Mouse (Mus musculus): ENCODE results near the gene Anks1b.

The Anks1b gene

DNA sequence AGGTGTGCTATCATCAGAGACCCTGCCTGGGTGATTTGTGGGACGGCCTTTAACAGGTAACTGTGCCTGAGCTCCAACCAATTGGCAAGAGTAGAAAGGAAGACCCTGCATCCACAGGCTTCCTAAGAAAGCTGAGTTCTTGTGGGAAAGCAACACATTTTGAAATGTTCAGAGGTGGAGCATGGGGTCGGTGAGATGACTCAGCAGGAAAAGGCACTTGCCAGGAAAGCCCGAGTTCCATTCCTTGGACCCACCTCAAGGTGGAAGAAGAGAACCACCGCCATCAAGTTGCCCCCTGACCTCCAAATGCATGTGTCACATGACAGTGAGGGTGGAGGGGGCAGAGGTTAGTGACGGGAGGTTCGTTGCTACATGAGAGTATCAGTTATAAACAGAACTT, 1101.2 kb downstream of the Anks1b start:
- DNase-seq = no peak

DNA sequence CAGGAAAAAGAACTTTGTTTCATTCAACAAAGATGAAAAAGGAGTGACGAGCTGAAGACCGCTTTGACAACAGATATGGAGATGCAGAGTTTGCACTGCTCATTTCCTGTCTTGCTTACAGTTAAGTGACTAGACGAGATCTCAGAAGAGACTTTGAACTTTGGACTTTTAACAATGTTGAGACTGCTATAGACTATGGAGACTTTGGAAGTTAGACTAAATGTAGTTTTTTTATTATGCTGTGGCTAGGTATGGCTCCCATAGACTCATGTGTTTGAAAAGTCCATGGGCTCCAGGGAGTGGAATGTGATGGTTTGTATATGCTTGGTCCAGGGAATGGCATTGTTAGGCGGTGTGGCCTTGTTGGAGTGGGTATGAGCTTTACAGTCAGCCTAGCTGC, 1108.5 kb downstream of the Anks1b start:
- no peak for DNase-seq

DNA sequence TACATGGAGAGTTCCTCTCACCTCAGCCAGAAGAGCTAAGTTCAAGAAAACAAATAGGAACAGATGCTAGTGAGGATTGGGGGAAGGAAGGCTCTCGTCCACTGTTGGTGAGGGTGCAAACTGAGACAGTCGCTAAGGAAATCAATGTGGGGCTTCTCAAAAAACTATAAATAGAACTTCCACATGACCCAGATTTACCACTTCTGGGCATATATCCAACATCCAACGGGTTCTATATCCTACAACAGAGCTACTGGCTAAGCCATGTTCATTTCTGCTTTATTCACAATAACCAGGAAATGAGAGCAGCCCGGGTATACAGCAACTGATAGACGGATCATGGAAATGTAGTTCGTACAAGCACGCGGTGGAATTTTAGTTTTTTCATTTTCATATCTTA, 1109.7 kb downstream of the Anks1b start:
- no peak for DNase-seq

- no peak for DNase-seq
These were observed 1117.0 kb downstream of the Anks1b start for GRCm38 (mm10) chr10:90990340-90990739.

GRCm38 (mm10) chr10:90992237-90992636, 1118.9 kb downstream of the Anks1b start:
- no peak for DNase-seq

DNA sequence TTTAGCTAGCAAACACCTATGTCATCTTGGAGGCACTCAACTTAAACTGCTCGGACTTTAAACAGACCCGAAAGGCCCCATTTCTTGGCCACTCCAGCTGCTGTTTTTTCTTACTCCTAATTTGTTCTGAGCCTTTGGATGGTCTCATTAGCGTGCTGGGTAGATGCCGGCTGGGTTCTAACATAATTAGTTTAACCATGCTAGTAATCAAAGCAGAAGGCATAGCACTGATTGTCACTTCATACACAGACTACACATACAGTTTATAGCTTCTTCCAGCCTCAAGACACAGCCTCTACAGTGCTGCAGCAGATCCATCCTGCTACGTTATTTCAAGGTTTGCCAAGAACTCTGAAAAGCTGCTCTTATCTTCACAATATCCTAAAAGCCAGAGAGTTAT, 1120.6 kb downstream of the Anks1b start:
- DNase-seq = no peak

- no peak for DNase-seq
These were observed 1126.6 kb downstream of the Anks1b start for GRCm38 (mm10) chr10:90999899-91000298.

DNA sequence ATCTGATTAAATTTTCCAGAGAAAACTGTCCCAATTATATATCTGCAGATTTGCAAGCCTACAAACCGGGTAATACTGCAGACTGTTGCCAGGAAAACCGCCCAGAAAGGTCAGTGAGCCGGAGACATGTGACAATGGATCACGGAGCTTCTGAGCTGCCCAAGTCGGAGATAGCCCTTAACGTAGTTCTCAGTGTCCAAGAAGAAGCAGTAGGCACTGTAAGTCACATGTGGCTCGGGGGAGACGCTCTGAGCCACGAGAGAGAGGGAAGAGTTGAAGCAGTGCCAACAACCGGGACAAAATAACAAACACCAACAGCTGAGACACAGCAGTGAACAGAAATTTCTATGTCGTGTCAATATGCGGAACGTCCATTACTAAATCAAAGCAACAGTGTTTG, 1128.1 kb downstream of the Anks1b start:
- peak; percentile 28 for DNase-seq

- no peak for DNase-seq
These were observed 1132.7 kb downstream of the Anks1b start for GRCm38 (mm10) chr10:91005858-91006538.

All from lung, postnatal 14 days (tissue).